Mouse (Mus musculus): ENCODE results near the gene Gm9887. TPM values are rescaled to one million over a fixed set of nuclear protein-coding genes. Genes with fewer than 3 reads are reported as not detected.

The Gm9887 gene
- polyA plus RNA-seq, 2 experiments: 0.20 to 1.0 TPM

DNA sequence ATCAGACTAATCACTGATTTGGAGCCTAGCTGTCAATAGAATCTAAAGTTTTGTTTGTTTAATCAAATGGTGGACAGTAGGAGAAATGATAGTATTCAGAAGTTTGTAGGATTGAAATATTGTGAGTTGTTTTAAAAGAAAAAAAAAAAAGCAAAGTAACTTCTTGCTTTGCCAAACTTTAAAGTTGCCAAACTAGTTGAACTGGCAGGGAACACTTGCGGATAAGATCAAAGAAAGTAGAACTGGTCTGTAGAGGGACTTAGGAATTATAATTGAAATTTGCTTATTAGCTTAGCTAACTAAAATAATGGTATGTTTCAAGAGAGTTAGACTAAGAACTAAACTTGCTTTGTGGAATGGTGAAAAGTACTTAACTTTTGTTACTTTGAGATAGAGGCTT is 4.9 kb upstream of the Gm9887 start:
- peaks cover 40% of the 10 kb centered on the region for H3K36me3 ChIP-seq (replicated peaks; ENCODE audit: control insufficient read depth, insufficient read depth, low read depth)
- 96% methylated on average over 1 of the region's 1 CpGs for WGBS (ENCODE audit: insufficient replicate concordance)

DNA sequence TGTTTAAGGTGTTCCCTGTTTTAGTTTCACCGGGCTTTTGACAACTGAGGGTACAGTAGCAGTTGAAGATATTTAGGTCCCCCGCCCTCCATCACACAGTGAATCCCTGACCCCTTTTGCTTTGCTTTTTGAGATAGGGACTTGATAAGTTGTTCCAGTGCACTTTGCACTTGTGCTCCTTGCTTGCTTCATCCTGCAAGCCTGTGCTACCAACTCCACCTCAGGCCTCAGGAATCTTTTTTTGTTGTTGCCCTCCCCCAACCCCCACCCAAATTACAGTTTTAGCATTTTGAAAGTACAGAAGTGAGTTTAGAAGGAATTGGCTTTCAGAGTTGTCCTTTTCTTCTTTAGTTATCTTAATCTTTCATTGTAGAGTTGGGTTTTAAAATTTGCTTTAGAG is 3.9 kb upstream of the Gm9887 start:
- 33% methylated on average over 2 of the region's 2 CpGs for WGBS (ENCODE audit: insufficient replicate concordance)
- H3K27ac ChIP-seq: no peak overlapping the region
- H3K36me3 ChIP-seq (replicated peaks; ENCODE audit: control insufficient read depth, insufficient read depth, low read depth): peaks cover 40% of the 10 kb centered on the region
- no peak for ATAC-seq (ENCODE audit: insufficient read depth)
- H3K4me3 ChIP-seq (ENCODE audit: insufficient read depth in 1 of 2, low read depth in 2 of 2, low read length in 2 of 2): peak overlapping the region in 1 of 2 experiments; percentile 14; a peak in 1 of 4 replicates
- 0 out of 2 replicates have a peak overlapping the region, but pooled peaks have one; percentile 34 for H3K9ac ChIP-seq (replicated peaks)
- peak overlapping the region; percentile 27; the same call in 1 of the 2 replicates for H3K4me2 ChIP-seq (ENCODE audit: low read depth)
- TF ChIP-seq CTCF (IDR thresholded peaks at IDR 0.05; ENCODE audit: low read depth) (no peak), EP300 (IDR thresholded peaks at IDR 0.05; ENCODE audit: low read depth) (no peak)
- no peaks in the 10 kb centered on the region for H3K27me3 ChIP-seq (ENCODE audit: control insufficient read depth, insufficient read depth, low read length)
- DNase-seq (ENCODE audit: low read depth in 3 of 3, low spot score in 3 of 3): no peak
- no peaks in the 10 kb centered on the region for H3K9me3 ChIP-seq (ENCODE audit: control insufficient read depth, low read length)
- peaks cover 3 to 8% of the 10 kb centered on the region in 2 experiments for H3K4me1 ChIP-seq (replicated peaks; ENCODE audit: control insufficient read depth in 2 of 2, insufficient read depth in 2 of 2, low read length in 1 of 2)

More for the DNA sequence above, 4.9 kb upstream of the Gm9887 start:
- H3K9me3 ChIP-seq (ENCODE audit: control insufficient read depth, low read length): no peaks in the 10 kb centered on the region
- H3K4me2 ChIP-seq (ENCODE audit: low read depth): no peak overlapping the region
- no peak for ATAC-seq (ENCODE audit: insufficient read depth)
- no peak for DNase-seq (ENCODE audit: low read depth in 3 of 3, low spot score in 3 of 3)
- TF ChIP-seq EP300 (IDR thresholded peaks at IDR 0.05; ENCODE audit: low read depth) (no peak), CTCF (IDR thresholded peaks at IDR 0.05; ENCODE audit: low read depth) (no peak)
- no peaks in the 10 kb centered on the region for H3K27me3 ChIP-seq (ENCODE audit: control insufficient read depth, insufficient read depth, low read length)
- H3K4me3 ChIP-seq (ENCODE audit: insufficient read depth in 1 of 2, low read depth in 2 of 2, low read length in 2 of 2): no peak overlapping the region
- H3K4me1 ChIP-seq (replicated peaks; ENCODE audit: control insufficient read depth in 2 of 2, insufficient read depth in 2 of 2, low read length in 1 of 2): peaks cover 3 to 7% of the 10 kb centered on the region in 2 experiments
- H3K9ac ChIP-seq (replicated peaks): no peak overlapping the region
- H3K27ac ChIP-seq: no peak overlapping the region

DNA sequence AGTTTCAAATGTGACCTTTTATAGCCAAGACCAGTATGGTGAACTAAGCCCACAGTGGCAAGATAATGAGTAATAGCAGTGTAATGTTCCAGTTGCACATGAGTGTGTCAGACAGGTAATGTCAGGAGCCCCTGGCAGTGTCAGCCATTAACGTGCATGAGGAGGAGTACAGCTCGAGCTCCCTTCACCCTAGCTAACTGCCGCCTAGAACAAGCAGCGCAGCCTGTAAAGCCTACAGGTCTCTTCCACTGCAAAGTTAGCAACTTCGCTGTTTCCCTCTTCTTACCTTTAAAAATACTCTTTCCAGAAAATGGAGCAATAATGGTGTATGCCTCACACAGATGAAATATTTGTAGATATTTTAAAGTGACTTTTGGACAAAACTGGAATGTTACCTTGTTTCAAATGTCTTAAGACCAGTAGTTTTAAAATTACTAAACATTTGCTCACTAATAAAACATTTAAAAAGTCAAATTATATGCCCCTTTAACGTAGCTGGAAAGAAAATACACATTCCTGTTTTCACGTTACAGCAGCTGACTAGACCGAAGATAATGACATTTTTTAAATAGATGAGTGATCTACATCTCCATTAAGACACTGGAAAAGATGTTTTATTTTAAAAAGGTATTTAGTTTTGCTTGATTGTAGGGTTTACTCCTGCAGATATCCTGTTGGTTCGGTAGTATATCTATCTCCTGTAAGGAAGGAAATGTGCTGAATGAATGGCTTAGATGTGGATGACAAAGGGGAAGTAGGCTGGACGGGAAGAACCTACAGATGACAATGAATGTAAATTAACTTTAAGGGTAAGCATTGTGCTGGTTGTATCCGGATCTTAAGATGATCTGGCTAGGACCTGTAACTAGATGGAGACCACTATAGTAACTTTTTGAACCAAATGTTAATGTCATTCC is 1.9 kb upstream of the Gm9887 start:
- Histone ChIP-seq H3K4me2 (ENCODE audit: low read depth) (peak overlapping the region; percentile 74), H3K9me3 (ENCODE audit: control insufficient read depth, low read length) (no peaks in the 10 kb centered on the region), H3K9ac (replicated peaks) (peak overlapping the region; percentile 99), H3K4me3 (ENCODE audit: insufficient read depth in 1 of 2, low read depth in 2 of 2, low read length in 2 of 2) (peak overlapping the region; percentile 94 to 98), H3K4me1 (replicated peaks; ENCODE audit: control insufficient read depth in 2 of 2, insufficient read depth in 2 of 2, low read length in 1 of 2) (peaks cover 7 to 15% of the 10 kb centered on the region in 2 experiments), H3K36me3 (replicated peaks; ENCODE audit: control insufficient read depth, insufficient read depth, low read depth) (peaks cover 36% of the 10 kb centered on the region), H3K27me3 (ENCODE audit: control insufficient read depth, insufficient read depth, low read length) (no peaks in the 10 kb centered on the region), H3K27ac (no peak overlapping the region)
- DNase-seq (ENCODE audit: low read depth in 3 of 3, low spot score in 3 of 3) (no peak), ATAC-seq (ENCODE audit: insufficient read depth) (no peak)
- no peak for TF ChIP-seq EP300 (IDR thresholded peaks at IDR 0.05; ENCODE audit: low read depth)
- TF ChIP-seq CTCF (IDR thresholded peaks at IDR 0.05; ENCODE audit: low read depth): no peak
- WGBS (ENCODE audit: insufficient replicate concordance): 9% methylated on average over 11 of the region's 11 CpGs

DNA sequence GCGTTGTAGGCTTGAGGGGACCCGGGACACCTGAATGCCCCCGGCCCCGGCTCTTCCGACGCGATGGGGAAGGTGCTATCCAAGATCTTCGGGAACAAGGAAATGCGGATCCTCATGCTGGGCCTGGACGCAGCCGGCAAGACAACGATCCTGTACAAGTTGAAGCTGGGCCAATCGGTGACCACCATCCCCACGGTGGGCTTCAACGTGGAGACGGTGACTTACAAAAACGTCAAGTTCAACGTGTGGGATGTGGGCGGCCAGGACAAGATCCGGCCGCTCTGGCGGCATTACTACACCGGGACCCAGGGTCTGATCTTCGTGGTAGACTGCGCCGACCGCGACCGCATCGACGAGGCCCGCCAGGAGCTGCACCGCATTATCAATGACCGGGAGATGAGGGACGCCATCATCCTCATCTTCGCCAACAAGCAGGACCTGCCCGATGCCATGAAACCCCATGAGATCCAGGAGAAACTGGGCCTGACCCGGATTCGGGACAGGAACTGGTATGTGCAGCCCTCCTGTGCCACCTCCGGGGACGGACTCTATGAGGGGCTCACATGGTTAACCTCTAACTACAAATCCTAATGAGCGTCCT is 573 bp upstream of the Gm9887 start:
- WGBS (ENCODE audit: insufficient replicate concordance): under 1% methylated on average over 42 of the region's 42 CpGs
- DNase-seq (ENCODE audit: low read depth in 3 of 3, low spot score in 3 of 3): no peak
- no peaks in the 10 kb centered on the region for H3K9me3 ChIP-seq (ENCODE audit: control insufficient read depth, low read length)
- peaks cover 27% of the 10 kb centered on the region for H3K36me3 ChIP-seq (replicated peaks; ENCODE audit: control insufficient read depth, insufficient read depth, low read depth)
- no peaks in the 10 kb centered on the region for H3K27me3 ChIP-seq (ENCODE audit: control insufficient read depth, insufficient read depth, low read length)
- peak overlapping the region; percentile 94 to 98 for H3K4me3 ChIP-seq (ENCODE audit: insufficient read depth in 1 of 2, low read depth in 2 of 2, low read length in 2 of 2)
- TF ChIP-seq EP300 (IDR thresholded peaks at IDR 0.05; ENCODE audit: low read depth) (no peak), CTCF (IDR thresholded peaks at IDR 0.05; ENCODE audit: low read depth) (no peak)
- H3K27ac ChIP-seq: peak overlapping the region; percentile 96
- H3K4me2 ChIP-seq (ENCODE audit: low read depth): peak overlapping the region; percentile 74
- peak overlapping the region; percentile 99 for H3K9ac ChIP-seq (replicated peaks)
- ATAC-seq (ENCODE audit: insufficient read depth): peak; percentile 18; the same call in 1 of the 2 replicates
- H3K4me1 ChIP-seq (replicated peaks; ENCODE audit: control insufficient read depth in 2 of 2, insufficient read depth in 2 of 2, low read length in 1 of 2): peaks cover 7 to 15% of the 10 kb centered on the region in 2 experiments

DNA sequence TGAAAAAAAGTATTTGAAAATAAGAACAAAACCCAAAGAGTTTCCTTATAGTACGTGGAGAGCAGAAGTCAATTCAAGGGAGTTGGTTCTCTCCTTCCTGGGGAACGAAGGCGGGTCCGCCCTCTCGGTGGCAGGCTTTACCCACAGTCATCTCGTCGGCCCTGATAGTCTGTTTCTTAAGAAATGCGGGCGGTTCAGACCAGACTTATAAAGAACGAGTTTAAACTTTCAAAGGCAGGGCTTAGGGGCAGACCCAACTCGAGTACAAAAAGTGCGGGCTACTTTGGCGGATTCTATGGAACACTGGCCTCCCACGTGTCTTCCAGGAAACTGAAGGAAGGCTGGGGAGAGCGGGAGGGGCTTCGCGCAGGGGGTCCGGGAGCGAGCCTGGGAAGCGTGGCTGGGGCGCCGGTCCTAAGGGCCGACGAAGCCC is 821 bp downstream of the Gm9887 start:
- WGBS (ENCODE audit: insufficient replicate concordance): under 1% methylated on average over 24 of the region's 24 CpGs
- Histone ChIP-seq H3K27ac (peak overlapping the region; percentile 84), H3K27me3 (ENCODE audit: control insufficient read depth, insufficient read depth, low read length) (no peaks in the 10 kb centered on the region), H3K4me3 (ENCODE audit: insufficient read depth in 1 of 2, low read depth in 2 of 2, low read length in 2 of 2) (peak overlapping the region; percentile 80 to 98), H3K36me3 (replicated peaks; ENCODE audit: control insufficient read depth, insufficient read depth, low read depth) (peaks cover 25% of the 10 kb centered on the region), H3K9ac (replicated peaks) (peak overlapping the region; percentile 98), H3K9me3 (ENCODE audit: control insufficient read depth, low read length) (no peaks in the 10 kb centered on the region), H3K4me2 (ENCODE audit: low read depth) (peak overlapping the region; percentile 96), H3K4me1 (replicated peaks; ENCODE audit: control insufficient read depth in 2 of 2, insufficient read depth in 2 of 2, low read length in 1 of 2) (peaks cover 7 to 17% of the 10 kb centered on the region in 2 experiments)
- TF ChIP-seq EP300 (IDR thresholded peaks at IDR 0.05; ENCODE audit: low read depth) (0 out of 2 replicates have a peak, but pooled peaks have one; percentile 1), CTCF (IDR thresholded peaks at IDR 0.05; ENCODE audit: low read depth) (peak; percentile 51)
- DNase-seq (ENCODE audit: low read depth in 3 of 3, low spot score in 3 of 3) (peak in 2 of 3 experiments; percentile 67 to 71), ATAC-seq (ENCODE audit: insufficient read depth) (peak; percentile 62)
